Mouse (Mus musculus) spleen, adult 2 months (tissue): Measurements from ENCODE around the gene Gm36245. TPM values are rescaled to one million over a fixed set of nuclear protein-coding genes. Genes with fewer than 3 reads are reported as not detected.

Source experiments
- DNase-seq, 2 experiments: peaks; one replicate each; pipeline versions ENCODE4 v3.0.0 to v3.0.0-alpha.2; 2012 to 2021; ENCODE audit warnings: low spot score in 2 of 2, low read depth in 1 of 2
- H3K27ac ChIP-seq: fragments of 200-500 bp; 2 replicates; pipeline ENCODE4 v1.5.1; 2012; ENCODE audit warnings: low read length, inconsistent platforms; ENCODE audit not compliant: insufficient read depth
- H3K27me3 ChIP-seq: fragments of 200-500 bp; 2 replicates; pipeline ENCODE4 v1.6.1; 2012; ENCODE audit warnings: mild to moderate bottlenecking, moderate library complexity, low read length, inconsistent platforms; ENCODE audit not compliant: control insufficient read depth, insufficient read depth
- H3K36me3 ChIP-seq: fragments of 200-500 bp; 2 replicates; pipeline ENCODE4 v1.6.1; 2012; ENCODE audit warnings: mild to moderate bottlenecking, low read length, inconsistent platforms; ENCODE audit not compliant: control insufficient read depth, insufficient read depth
- H3K4me1 ChIP-seq: fragments of 200-500 bp; 2 replicates; pipeline ENCODE4 v1.6.1; 2011; ENCODE audit warnings: inconsistent platforms; ENCODE audit not compliant: control insufficient read depth, insufficient read depth, insufficient read length
- H3K4me3 ChIP-seq: fragments of 200-500 bp; 2 replicates; pipeline ENCODE4 v1.5.1; 2011; ENCODE audit warnings: mild to moderate bottlenecking, inconsistent platforms; ENCODE audit not compliant: insufficient read depth, insufficient read length; ENCODE audit errors: extremely low read depth
- CTCF ChIP-seq: fragments of 200-500 bp; IDR thresholded peaks from 2 replicates; pipeline ENCODE4 v1.5.1; 2011; ENCODE audit warnings: mild to moderate bottlenecking, inconsistent platforms; ENCODE audit not compliant: insufficient read depth, insufficient read length, insufficient replicate concordance; ENCODE audit errors: extremely low read depth
- POLR2A ChIP-seq: fragments of 200-500 bp; IDR thresholded peaks from 2 replicates; pipeline ENCODE4 v1.6.1; 2011; ENCODE audit warnings: low read depth, low read length, inconsistent platforms
- WGBS: fragments of 180-500 bp; shearing (Covaris S2); methylation state at CpG from one replicate; pipeline ENCODE4 v1.1.7; 2018; 5-methylcytosine and 5-hydroxymethylcytosine counted together
- polyA plus RNA-seq: library from polyadenylated mRNA; depleted of rRNA; stranded (reverse); fragments of >200 nt; gene quantifications from 2 replicates; pipeline ENCODE4 v1.2.3, GENCODE M21; 2012; rRNA removed

Gene Gm36245
- polyA plus RNA-seq: 0.22 TPM in 1 of 2 replicates, not detected in the other

GRCm38 (mm10) chr15:77598958-77599357, at the start of gene Gm36245:
Gm36245 (plus strand) TSS chr15:77599258.
- no peaks in the 10 kb centered on the region for H3K36me3 ChIP-seq
- no peak for DNase-seq
- no peaks in the 10 kb centered on the region for H3K4me1 ChIP-seq
- no peak within 1 kb of the TSS for H3K4me3 ChIP-seq
- H3K27me3 ChIP-seq: no peaks in the 10 kb centered on the region
- H3K27ac ChIP-seq: peak within 1 kb of the TSS; percentile 11
- no peak for TF ChIP-seq CTCF
- no peak for TF ChIP-seq POLR2A
- 92% methylated on average over 1 of the region's 1 CpGs for WGBS

- no peaks in the 10 kb centered on the region for H3K4me1 ChIP-seq
- no peaks in the 10 kb centered on the region for H3K27me3 ChIP-seq
- no peak within 1 kb of the TSS for H3K27ac ChIP-seq
- no peaks in the 10 kb centered on the region for H3K36me3 ChIP-seq
- H3K4me3 ChIP-seq: no peak within 1 kb of the TSS
- DNase-seq: no peak
- TF ChIP-seq CTCF: no peak
- no peak for TF ChIP-seq POLR2A
These were observed 37.3 kb upstream of the Gm36245 start, which contains the start of gene 1700025B11Rik for GRCm38 (mm10) chr15:77561792-77562191. 1700025B11Rik (minus strand) TSS chr15:77561892.

- Histone ChIP-seq H3K27me3 (no peaks in the 10 kb centered on the region), H3K36me3 (no peaks in the 10 kb centered on the region), H3K27ac (no peak overlapping the region), H3K4me3 (no peak overlapping the region), H3K4me1 (no peaks in the 10 kb centered on the region)
- TF ChIP-seq CTCF (no peak), POLR2A (no peak)
- no peak for DNase-seq
These were observed 35.8 kb upstream of the Gm36245 start for GRCm38 (mm10) chr15:77563219-77563618.

DNA sequence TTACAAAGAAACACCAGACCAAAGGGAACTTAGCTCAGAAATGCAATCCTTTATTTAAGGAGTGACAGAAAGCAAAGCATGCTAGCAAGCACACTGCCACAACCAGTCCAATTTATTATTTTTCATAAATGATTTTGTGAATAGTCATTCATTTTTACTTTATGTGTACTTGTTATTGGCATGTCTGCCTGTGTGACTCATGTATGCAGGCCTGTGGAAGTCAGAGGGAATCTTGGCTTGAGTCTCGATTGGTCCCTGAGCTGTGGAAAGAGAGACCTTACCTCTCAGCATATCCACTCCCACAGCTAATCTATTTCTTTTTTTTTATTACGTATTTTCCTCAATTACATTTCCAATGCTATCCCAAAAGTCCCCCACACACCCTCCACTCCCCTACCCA, 20.3 kb upstream of the Gm36245 start:
- 95% methylated on average over 2 of the region's 2 CpGs for WGBS
- Histone ChIP-seq H3K4me3 (no peak overlapping the region), H3K27me3 (no peaks in the 10 kb centered on the region), H3K27ac (no peak overlapping the region), H3K36me3 (no peaks in the 10 kb centered on the region), H3K4me1 (no peaks in the 10 kb centered on the region)
- TF ChIP-seq CTCF (no peak), POLR2A (no peak)
- DNase-seq: no peak

DNA sequence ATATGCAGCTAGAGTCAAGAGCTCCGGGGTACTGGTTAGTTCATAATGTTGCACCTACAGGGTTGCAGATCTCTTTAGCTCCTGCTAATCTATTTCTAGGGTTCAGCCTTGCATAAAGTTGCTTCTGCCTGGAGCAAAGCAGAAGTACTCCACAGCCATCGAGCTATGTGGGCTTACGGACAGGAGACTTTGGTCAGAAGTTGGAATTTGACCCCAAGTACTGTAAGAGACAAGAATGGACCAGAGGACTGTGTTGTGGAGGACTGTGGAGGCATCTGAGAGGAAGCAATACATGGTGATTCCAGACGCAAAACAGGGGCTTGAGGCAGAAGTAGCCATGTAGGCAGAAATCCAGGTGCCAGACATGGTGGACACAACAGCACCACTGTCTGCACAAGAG, 19.7 kb upstream of the Gm36245 start:
- Histone ChIP-seq H3K27ac (no peak overlapping the region), H3K4me1 (no peaks in the 10 kb centered on the region), H3K36me3 (no peaks in the 10 kb centered on the region), H3K4me3 (no peak overlapping the region), H3K27me3 (no peaks in the 10 kb centered on the region)
- whole genome bisulfite sequencing: 87% methylated on average over 4 of the region's 4 CpGs
- TF ChIP-seq POLR2A (no peak), CTCF (no peak)
- DNase-seq: no peak

- TF ChIP-seq POLR2A (no peak), CTCF (no peak)
- Histone ChIP-seq H3K27me3 (no peaks in the 10 kb centered on the region), H3K27ac (0 out of 2 replicates have a peak overlapping the region, but pooled peaks have one; percentile 31), H3K4me3 (no peak overlapping the region), H3K4me1 (no peaks in the 10 kb centered on the region), H3K36me3 (no peaks in the 10 kb centered on the region)
- 31% methylated on average over 1 of the region's 1 CpGs for WGBS
- no peak for DNase-seq
These were observed 17.4 kb upstream of the Gm36245 start for GRCm38 (mm10) chr15:77581681-77582080.

GRCm38 (mm10) chr15:77587026-77587425, 12.0 kb upstream of the Gm36245 start:
- Histone ChIP-seq H3K4me1 (no peaks in the 10 kb centered on the region), H3K27me3 (no peaks in the 10 kb centered on the region)

More at GRCm38 (mm10) chr15:77587026-77587425, 12.0 kb upstream of the Gm36245 start:
- DNase-seq: no peak
- H3K27ac ChIP-seq: no peak overlapping the region
- H3K36me3 ChIP-seq: no peaks in the 10 kb centered on the region
- no peak overlapping the region for H3K4me3 ChIP-seq
- no peak for TF ChIP-seq CTCF
- TF ChIP-seq POLR2A: no peak
